In the genomic region with DNA sequence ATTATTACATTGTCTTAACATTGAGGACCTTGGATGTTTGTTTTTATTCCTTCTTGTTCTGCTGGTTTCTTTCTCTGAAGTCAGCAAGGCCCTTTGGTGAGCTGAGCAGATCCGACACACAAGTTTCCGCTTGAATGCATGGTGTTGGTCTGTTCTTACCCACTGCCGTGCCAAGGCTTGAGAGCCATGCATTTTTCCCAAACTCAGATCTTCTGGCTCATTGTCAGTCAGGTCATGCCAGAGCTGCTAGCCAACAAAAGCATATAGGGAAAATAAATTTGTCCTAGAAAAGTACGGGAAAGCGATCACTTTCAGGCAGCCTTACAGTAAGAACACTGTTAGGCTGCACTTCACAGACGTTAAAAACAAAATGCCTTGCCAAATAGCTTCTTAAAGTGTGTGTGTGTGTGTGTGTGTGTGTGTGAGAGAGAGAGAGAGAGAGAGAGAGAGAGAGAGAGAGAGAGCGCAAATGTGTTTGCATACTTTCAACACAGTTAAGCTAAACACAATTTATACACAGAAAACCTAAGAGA, we compare ENCODE assay signal across 18 mouse cellular contexts.
DNase-seq lines count a peak whose midpoint lies in the region; ATAC-seq and TF ChIP-seq lines count a peak whose summit lies in the region.
"Had no signal": no experiment of that assay in that cellular context is flagged by ENCODE, and none has a peak within 500 bp of the region (broad histone marks: within the 10 kb centered on the region; RNA-seq: fewer than 3 reads in every experiment).

No protein-coding gene starts in this region.

- 56% methylated on average over 7 of the region's 7 CpGs for WGBS in midbrain, postnatal 0 days
- 68% methylated on average over 7 of the region's 7 CpGs for WGBS in midbrain, embryonic 16.5 days
- 40% methylated on average over 7 of the region's 7 CpGs for WGBS in forebrain, embryonic 14.5 days

- H3K36me3 ChIP-seq in midbrain, postnatal 0 days (ENCODE audit: insufficient read depth, low read length) = no peaks in the 10 kb centered on the region
- no peaks in the 10 kb centered on the region for H3K36me3 ChIP-seq in midbrain, embryonic 16.5 days (ENCODE audit: control insufficient read depth, insufficient read depth, low read length)
- H3K36me3 ChIP-seq in forebrain, embryonic 14.5 days (ENCODE audit: control insufficient read depth, insufficient read depth, low read length) = no peaks in the 10 kb centered on the region
- H3K36me3 ChIP-seq: kidney, embryonic 15.5 days; limb, embryonic 12.5 days; liver, embryonic 15.5 days; neural tube, embryonic 13.5 days had no signal

- no peak overlapping the region for H3K27ac ChIP-seq in midbrain, postnatal 0 days (ENCODE audit: low read depth, low read length)
- H3K27ac ChIP-seq in midbrain, embryonic 16.5 days (ENCODE audit: low read length) = no peak overlapping the region
- H3K27ac ChIP-seq in forebrain, embryonic 14.5 days (ENCODE audit: low read depth, low read length) = no peak overlapping the region
- H3K27ac ChIP-seq: kidney, embryonic 15.5 days; limb, embryonic 12.5 days; liver, embryonic 15.5 days; neural tube, embryonic 13.5 days had no signal

- no peak for DNase-seq in frontal cortex, postnatal 14 days (ENCODE audit: low spot score in 2 of 2)
- DNase-seq in midbrain, postnatal 0 days (ENCODE audit: low spot score) = peak; percentile 61
- DNase-seq in forebrain, embryonic 14.5 days (ENCODE audit: low spot score) = peak; percentile 54
- peak; percentile 58 for DNase-seq in retina, postnatal 1 day
- DNase-seq in ovary, postnatal 10 days (ENCODE audit: low spot score) = no peak
- DNase-seq: heart, postnatal 36 days; layer of hippocampus, postnatal 36 days; lung, postnatal 10 days; thymus, postnatal 4 days had no signal

- H3K4me2 ChIP-seq in midbrain, postnatal 0 days (ENCODE audit: low read depth, low read length, poor library complexity, severe bottlenecking) = no peak overlapping the region
- H3K4me2 ChIP-seq in midbrain, embryonic 16.5 days (ENCODE audit: low read length) = no peak overlapping the region
- H3K4me2 ChIP-seq in forebrain, embryonic 14.5 days (ENCODE audit: low read length) = 0 out of 2 replicates have a peak overlapping the region, but pooled peaks have one; percentile 5
- H3K4me2 ChIP-seq: heart, embryonic 11.5 days; kidney, embryonic 15.5 days; limb, embryonic 12.5 days; liver, embryonic 15.5 days; neural tube, embryonic 13.5 days had no signal

- H3K9me3 ChIP-seq in midbrain, postnatal 0 days (ENCODE audit: low read length) = no peaks in the 10 kb centered on the region
- H3K9me3 ChIP-seq in midbrain, embryonic 16.5 days (replicated peaks; ENCODE audit: control insufficient read depth, low read length, poor library complexity, severe bottlenecking) = no peaks in the 10 kb centered on the region
- H3K9me3 ChIP-seq in forebrain, embryonic 14.5 days (replicated peaks; ENCODE audit: control insufficient read depth, low read length) = no peaks in the 10 kb centered on the region
- H3K9me3 ChIP-seq: kidney, embryonic 15.5 days; limb, embryonic 12.5 days; liver, embryonic 15.5 days; megakaryocyte, embryonic 14.5 days; neural tube, embryonic 13.5 days had no signal

- H3K9ac ChIP-seq in midbrain, postnatal 0 days (replicated peaks; ENCODE audit: low read length, poor library complexity, severe bottlenecking) = no peak overlapping the region
- H3K9ac ChIP-seq in midbrain, embryonic 16.5 days (ENCODE audit: low read depth, low read length) = no peak overlapping the region
- H3K9ac ChIP-seq in forebrain, embryonic 14.5 days (ENCODE audit: low read length) = no peak overlapping the region
- H3K9ac ChIP-seq: kidney, embryonic 15.5 days; limb, embryonic 12.5 days; liver, embryonic 15.5 days; neural tube, embryonic 13.5 days had no signal

- H3K27me3 ChIP-seq in midbrain, postnatal 0 days (ENCODE audit: insufficient read depth, low read length) = no peaks in the 10 kb centered on the region
- H3K27me3 ChIP-seq in midbrain, embryonic 16.5 days (ENCODE audit: control insufficient read depth, insufficient read depth, low read depth, low read length) = no peaks in the 10 kb centered on the region
- no peaks in the 10 kb centered on the region for H3K27me3 ChIP-seq in forebrain, embryonic 14.5 days (replicated peaks; ENCODE audit: control insufficient read depth, insufficient read depth, low read length)
- H3K27me3 ChIP-seq: kidney, embryonic 15.5 days; liver, embryonic 15.5 days; megakaryocyte, embryonic 14.5 days; neural tube, embryonic 13.5 days had no signal

- no peak overlapping the region for H3K4me3 ChIP-seq in midbrain, postnatal 0 days (ENCODE audit: low read depth, low read length)
- no peak overlapping the region for H3K4me3 ChIP-seq in midbrain, embryonic 16.5 days (ENCODE audit: low read depth, low read length)
- no peak overlapping the region for H3K4me3 ChIP-seq in forebrain, embryonic 14.5 days (ENCODE audit: low read depth, low read length)
- H3K4me3 ChIP-seq: kidney, embryonic 15.5 days; limb, embryonic 12.5 days; liver, embryonic 15.5 days; megakaryocyte, embryonic 14.5 days; neural tube, embryonic 13.5 days had no signal

- ATAC-seq in frontal cortex, adult (ENCODE audit: low TSS enrichment) = peak; percentile 13; the same call in 1 of the 2 replicates
- ATAC-seq in midbrain, postnatal 0 days (ENCODE audit: low FRiP score) = no peak
- no peak for ATAC-seq in midbrain, embryonic 16.5 days
- peak; percentile 87 for ATAC-seq in forebrain, embryonic 14.5 days
- ATAC-seq: intestine, embryonic 16.5 days had no signal

- H3K4me1 ChIP-seq in midbrain, postnatal 0 days (ENCODE audit: insufficient read depth, low read length) = no peaks in the 10 kb centered on the region
- H3K4me1 ChIP-seq in midbrain, embryonic 16.5 days (ENCODE audit: control insufficient read depth, insufficient read depth, low read length) = no peaks in the 10 kb centered on the region
- no peaks in the 10 kb centered on the region for H3K4me1 ChIP-seq in forebrain, embryonic 14.5 days (ENCODE audit: control insufficient read depth, insufficient read depth, low read length)
- H3K4me1 ChIP-seq: limb, embryonic 12.5 days; liver, embryonic 15.5 days; megakaryocyte, embryonic 14.5 days; neural tube, embryonic 13.5 days had no signal

- no peak for TF ChIP-seq CTCF in midbrain, postnatal 0 days (IDR thresholded peaks at IDR 0.05)

Comparison
In these comparisons a context has a peak if more than half of its experiments do, and no peak if none do; other contexts are left out.
1. ATAC-seq: peak in frontal cortex, adult (single experiment) and forebrain, embryonic 14.5 days (single experiment); none in midbrain, postnatal 0 days (single experiment) and midbrain, embryonic 16.5 days (single experiment).
2. DNase-seq: peak in midbrain, postnatal 0 days (single experiment), forebrain, embryonic 14.5 days (single experiment) and retina, postnatal 1 day (single experiment); none in frontal cortex, postnatal 14 days (0 of 2) and ovary, postnatal 10 days (single experiment).